ENCODE assay signal across 9 mouse cellular contexts in the genomic region with DNA sequence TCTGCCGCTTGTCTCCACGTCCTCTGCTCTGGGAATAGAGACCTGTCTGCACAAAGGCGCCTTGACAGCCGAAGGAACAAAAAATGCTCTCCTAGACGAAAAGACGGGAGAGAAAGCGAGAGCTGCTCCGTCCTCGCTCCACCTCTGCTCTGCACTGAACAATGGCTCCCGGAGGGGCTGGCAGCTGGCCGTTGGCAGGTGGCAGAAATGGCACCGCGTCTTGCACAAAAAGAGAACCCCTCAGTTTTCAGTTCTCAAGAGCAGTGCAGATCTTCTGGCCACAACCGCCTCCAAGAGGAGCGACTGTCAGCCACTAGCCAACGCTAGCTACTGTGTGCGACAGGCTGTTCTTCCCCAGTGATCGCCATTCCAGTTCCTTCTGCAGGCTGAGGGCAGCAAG.
DNase-seq lines count a peak whose midpoint lies in the region; ATAC-seq lines count a peak whose summit lies in the region.
"Had no signal": no experiment of that assay in that cellular context is flagged by ENCODE, and none has a peak within 500 bp of the region (broad histone marks: within the 10 kb centered on the region; RNA-seq: fewer than 3 reads in every experiment).

No protein-coding gene starts in this region.

- no peak overlapping the region for H3K27ac ChIP-seq in forebrain, embryonic 13.5 days
- H3K27ac ChIP-seq in forebrain, embryonic 12.5 days = no peak overlapping the region
- no peak overlapping the region for H3K27ac ChIP-seq in heart, embryonic 14.5 days (replicated peaks in 1 of 2; ENCODE audit: control insufficient read depth in 1 of 2, insufficient read depth in 1 of 2, low read depth in 2 of 2, low read length in 2 of 2)

- H3K4me3 ChIP-seq in forebrain, embryonic 13.5 days = no peak overlapping the region
- H3K4me3 ChIP-seq in forebrain, embryonic 12.5 days (replicated peaks) = no peak overlapping the region
- no peak overlapping the region for H3K4me3 ChIP-seq in heart, embryonic 14.5 days (ENCODE audit: control insufficient read depth in 1 of 2, insufficient read depth in 1 of 2, low read depth in 1 of 2, low read length in 2 of 2)

- peak; percentile 16; the same call in 1 of the 2 replicates for ATAC-seq in forebrain, embryonic 13.5 days
- no peak for ATAC-seq in forebrain, embryonic 12.5 days (ENCODE audit: low FRiP score)
- no peak for ATAC-seq in heart, embryonic 14.5 days (ENCODE audit: insufficient number of reproducible peaks, insufficient read depth, low FRiP score, low read depth)

- no peaks in the 10 kb centered on the region for H3K36me3 ChIP-seq in forebrain, embryonic 13.5 days (ENCODE audit: poor library complexity, severe bottlenecking)
- H3K36me3 ChIP-seq in forebrain, embryonic 12.5 days (replicated peaks) = no peaks in the 10 kb centered on the region
- H3K36me3 ChIP-seq in heart, embryonic 14.5 days (ENCODE audit: control insufficient read depth, insufficient read depth, low read length) = no peaks in the 10 kb centered on the region

- no peaks in the 10 kb centered on the region for H3K9me3 ChIP-seq in forebrain, embryonic 13.5 days (replicated peaks)
- no peaks in the 10 kb centered on the region for H3K9me3 ChIP-seq in forebrain, embryonic 12.5 days
- H3K9me3 ChIP-seq in heart, embryonic 14.5 days (ENCODE audit: control insufficient read depth, low read length) = no peaks in the 10 kb centered on the region

- peak overlapping the region; percentile 24 for H3K4me2 ChIP-seq in forebrain, embryonic 13.5 days
- H3K4me2 ChIP-seq in forebrain, embryonic 12.5 days = no peak overlapping the region
- H3K4me2 ChIP-seq in heart, embryonic 14.5 days (ENCODE audit: low read length) = peak overlapping the region; percentile 24; the same call in 1 of the 2 replicates

- no peaks in the 10 kb centered on the region for H3K27me3 ChIP-seq in forebrain, embryonic 13.5 days
- H3K27me3 ChIP-seq in forebrain, embryonic 12.5 days = no peaks in the 10 kb centered on the region
- no peaks in the 10 kb centered on the region for H3K27me3 ChIP-seq in heart, embryonic 14.5 days (ENCODE audit: control insufficient read depth, insufficient read depth, low read length)

- WGBS in forebrain, embryonic 13.5 days = 68% methylated on average over 18 of the region's 18 CpGs
- WGBS in forebrain, embryonic 12.5 days = 71% methylated on average over 18 of the region's 18 CpGs
- WGBS in heart, embryonic 14.5 days = 68% methylated on average over 18 of the region's 18 CpGs

- peak; percentile 0 for DNase-seq in 3134 (ENCODE audit: extremely low read depth, insufficient read length, low spot score)
- peak; percentile 2 to 5 for DNase-seq in left cerebral cortex, adult 8-10 months (ENCODE audit: low spot score in 2 of 2)
- DNase-seq in adrenal gland, postnatal 4 days (ENCODE audit: low spot score in 2 of 2) = no peak
- DNase-seq in urinary bladder, adult 2 months (ENCODE audit: low spot score) = no peak
- no peak for DNase-seq in lung, postnatal 10 days
- DNase-seq: lung, postnatal 4 days had no signal

- no peak overlapping the region for H3K9ac ChIP-seq in forebrain, embryonic 13.5 days
- H3K9ac ChIP-seq in forebrain, embryonic 12.5 days = no peak overlapping the region
- H3K9ac ChIP-seq in heart, embryonic 14.5 days (ENCODE audit: low read length) = no peak overlapping the region

- H3K4me1 ChIP-seq in forebrain, embryonic 13.5 days = 0 out of 2 replicates have a peak, but pooled peaks cover 5% of the 10 kb centered on the region
- no peaks in the 10 kb centered on the region for H3K4me1 ChIP-seq in forebrain, embryonic 12.5 days
- H3K4me1 ChIP-seq in heart, embryonic 14.5 days (ENCODE audit: control insufficient read depth in 2 of 2, insufficient read depth in 2 of 2, low read length in 2 of 2) = no peaks in the 10 kb centered on the region

Comparison
In these comparisons a context has a peak if more than half of its experiments do, and no peak if none do; other contexts are left out.
1. DNase-seq: peak in 3134 (single experiment) and left cerebral cortex, adult 8-10 months (2 of 2); none in adrenal gland, postnatal 4 days (0 of 2), urinary bladder, adult 2 months (single experiment) and lung, postnatal 10 days (single experiment).